ENCODE assay signal across 8 mouse cellular contexts in genomic region chr1:133825543-133825942, GRCm38 (mm10). TPM values are rescaled to one million over a fixed set of nuclear protein-coding genes. Genes with fewer than 3 reads are reported as not detected.
DNase-seq lines count a peak whose midpoint lies in the region; ATAC-seq lines count a peak whose summit lies in the region.

No protein-coding gene starts in this region.

- no peak for DNase-seq in heart, adult 18-20 months
- peak; percentile 15 for DNase-seq in ZHBTc4 (ENCODE audit: low read depth, low spot score)
- peak; percentile 70 for DNase-seq in forebrain, embryonic 11.5 days (ENCODE audit: low spot score)
- peak; percentile 76 to 86 for DNase-seq in spleen, postnatal 36 days (ENCODE audit: low spot score in 2 of 2)
- no peak for DNase-seq in left cerebral cortex, postnatal 25 days (ENCODE audit: low spot score in 2 of 2)
- DNase-seq in lung, postnatal 10 days, result no peak

- H3K27ac ChIP-seq in heart, embryonic 12.5 days (ENCODE audit: poor library complexity, severe bottlenecking), result peak overlapping the region; percentile 44
- H3K27ac ChIP-seq in forebrain, embryonic 11.5 days (ENCODE audit: low read depth, low read length), result peak overlapping the region; percentile 14
- H3K27ac ChIP-seq in liver, embryonic 15.5 days (replicated peaks), result peak overlapping the region; percentile 98

- H3K36me3 ChIP-seq in heart, embryonic 12.5 days, result no peaks in the 10 kb centered on the region
- H3K36me3 ChIP-seq in forebrain, embryonic 11.5 days (ENCODE audit: control insufficient read depth, insufficient read depth, low read length), result no peaks in the 10 kb centered on the region
- no peaks in the 10 kb centered on the region for H3K36me3 ChIP-seq in liver, embryonic 15.5 days (replicated peaks)

- peak; percentile 93 for ATAC-seq in heart, embryonic 12.5 days (ENCODE audit: insufficient number of reproducible peaks, low FRiP score)
- peak; percentile 80 for ATAC-seq in forebrain, embryonic 11.5 days (replicated peaks; ENCODE audit: low FRiP score)
- ATAC-seq in liver, embryonic 15.5 days (ENCODE audit: insufficient read depth), result peak; percentile 98

- H3K27me3 ChIP-seq in heart, embryonic 12.5 days (replicated peaks), result no peaks in the 10 kb centered on the region; the same call in 1 of the 2 replicates
- H3K27me3 ChIP-seq in forebrain, embryonic 11.5 days (ENCODE audit: control insufficient read depth, insufficient read depth, low read length), result no peaks in the 10 kb centered on the region
- no peaks in the 10 kb centered on the region for H3K27me3 ChIP-seq in liver, embryonic 15.5 days

- intact Hi-C loops in left cerebral cortex, postnatal 25 days (cut with DNase I), result no loop called here

- peaks cover 47% of the 10 kb centered on the region for H3K4me1 ChIP-seq in heart, embryonic 12.5 days (replicated peaks)
- H3K4me1 ChIP-seq in forebrain, embryonic 11.5 days (replicated peaks; ENCODE audit: control insufficient read depth, insufficient read depth, low read length), result peaks cover 6% of the 10 kb centered on the region; the same call in 1 of the 2 replicates
- peaks cover 87% of the 10 kb centered on the region for H3K4me1 ChIP-seq in liver, embryonic 15.5 days (replicated peaks)

- 0 out of 2 replicates have a peak overlapping the region, but pooled peaks have one; percentile 32 for H3K9ac ChIP-seq in heart, embryonic 12.5 days
- no peak overlapping the region for H3K9ac ChIP-seq in forebrain, embryonic 11.5 days (ENCODE audit: low read length)
- peak overlapping the region; percentile 61 for H3K9ac ChIP-seq in liver, embryonic 15.5 days

- H3K4me3 ChIP-seq in heart, embryonic 12.5 days, result no peak overlapping the region
- no peak overlapping the region for H3K4me3 ChIP-seq in forebrain, embryonic 11.5 days (ENCODE audit: low read depth, low read length)
- peak overlapping the region; percentile 29 for H3K4me3 ChIP-seq in liver, embryonic 15.5 days (replicated peaks)

- 8% methylated on average over 8 of the region's 8 CpGs for WGBS in heart, embryonic 12.5 days
- WGBS in forebrain, embryonic 11.5 days, result 6% methylated on average over 8 of the region's 8 CpGs
- WGBS in liver, embryonic 15.5 days (ENCODE audit: insufficient replicate concordance), result 17% methylated on average over 8 of the region's 8 CpGs

- no peaks in the 10 kb centered on the region for H3K9me3 ChIP-seq in heart, embryonic 12.5 days (replicated peaks)
- no peaks in the 10 kb centered on the region for H3K9me3 ChIP-seq in forebrain, embryonic 11.5 days (ENCODE audit: control insufficient read depth, low read length)
- H3K9me3 ChIP-seq in liver, embryonic 15.5 days (replicated peaks), result no peaks in the 10 kb centered on the region

- H3K4me2 ChIP-seq in heart, embryonic 12.5 days, result no peak overlapping the region
- no peak overlapping the region for H3K4me2 ChIP-seq in forebrain, embryonic 11.5 days (ENCODE audit: low read depth, low read length, severe bottlenecking)
- peak overlapping the region; percentile 67 for H3K4me2 ChIP-seq in liver, embryonic 15.5 days

RNA-seq across cellular contexts. Expression of gene Atp2b4, which starts 24.7 kb away (rescaled TPM):
- 24.5 and 29.6 TPM in 2 replicates for polyA plus RNA-seq in heart, embryonic 12.5 days (2016; fragmentation: Nextera tagmentation; extraction: Ambion mirVana)
- 10 to 100 TPM; 17.2 to 19.3 TPM for total RNA-seq in heart, adult 18-20 months (2021)
- 7.4 and 8.2 TPM in 2 replicates for polyA plus RNA-seq in forebrain, embryonic 11.5 days (2014; fragmentation: Nextera tagmentation; extraction: Ambion mirVana)
- 37.6 and 40.1 TPM in 2 replicates for polyA plus RNA-seq in liver, embryonic 15.5 days (2015; fragmentation: Nextera tagmentation; extraction: Ambion mirVana)
- total RNA-seq in left cerebral cortex, postnatal 25 days (2021), result 100 to 1,000 TPM; 201 to 257 TPM

Comparison
In these comparisons a context has a peak if more than half of its experiments do, and no peak if none do; other contexts are left out.
1. H3K27ac ChIP-seq: peak in every context shown above with its lines; median percentile 98 in liver, embryonic 15.5 days; 44 in heart, embryonic 12.5 days; 14 in forebrain, embryonic 11.5 days.
2. DNase-seq: peak in ZHBTc4 (single experiment), forebrain, embryonic 11.5 days (single experiment) and spleen, postnatal 36 days (2 of 2); none in heart, adult 18-20 months (0 of 2), left cerebral cortex, postnatal 25 days (0 of 2) and lung, postnatal 10 days (single experiment).
3. Peak in every context shown above with its lines, with median percentiles within 50 percentile points of each other: ATAC-seq.